Mouse (Mus musculus) limb, embryonic 14.5 days (tissue): ENCODE data around the gene Dst. TPM values are rescaled to one million over a fixed set of nuclear protein-coding genes. Genes with fewer than 3 reads are reported as not detected.
"Not testable (repeated sequence)": the region's sequence is repeated elsewhere in the genome, so short reads cannot be mapped to it uniquely, and the experiment has no call there.

Experiments
- ATAC-seq: fragments of 200-750 bp; cut with Nextera tagmentation; 2 replicates; pipeline ENCODE4 v1.8.0; 2017; ENCODE audit warnings: low read depth, moderate number of reproducible peaks, moderate TSS enrichment; ENCODE audit not compliant: low FRiP score
- DNase-seq: peaks from one replicate; pipeline ENCODE4 v3.0.0-alpha.2; 2015; ENCODE audit warnings: low spot score
- H3K27ac ChIP-seq: fragments of 300-500 bp; sonication (generic); replicated peaks from 2 replicates; pipeline ENCODE4 v1.5.1; 2014; ENCODE audit warnings: low read depth, mild to moderate bottlenecking, low read length, moderate library complexity, mixed read lengths
- H3K27me3 ChIP-seq: fragments of 300-500 bp; sonication (generic); 2 replicates; pipeline ENCODE4 v1.6.1; 2014; ENCODE audit warnings: low read length, mixed read lengths; ENCODE audit not compliant: control insufficient read depth, insufficient read depth
- H3K36me3 ChIP-seq: fragments of 300-500 bp; sonication (generic); 2 replicates; pipeline ENCODE4 v1.6.1; 2014; ENCODE audit warnings: mild to moderate bottlenecking, low read length, moderate library complexity, mixed read lengths; ENCODE audit not compliant: control insufficient read depth, insufficient read depth
- H3K4me1 ChIP-seq: fragments of 300-500 bp; sonication (generic); 2 replicates; pipeline ENCODE4 v1.6.1; 2014; ENCODE audit warnings: antibody characterized with exemption, low read length, mixed read lengths; ENCODE audit not compliant: control insufficient read depth, insufficient read depth
- H3K4me2 ChIP-seq: fragments of 300-500 bp; sonication (generic); replicated peaks from 2 replicates; pipeline ENCODE4 v1.6.1; 2014; ENCODE audit warnings: low read depth, mild to moderate bottlenecking, low read length, moderate library complexity; ENCODE audit not compliant: severe bottlenecking
- H3K4me3 ChIP-seq: fragments of 300-500 bp; sonication (generic); replicated peaks from 2 replicates; pipeline ENCODE4 v1.5.1; 2014; ENCODE audit warnings: low read length
- H3K9ac ChIP-seq: fragments of 300-500 bp; sonication (generic); 2 replicates; pipeline ENCODE4 v1.6.1; 2014; ENCODE audit warnings: mild to moderate bottlenecking, low read depth, low read length, moderate library complexity; ENCODE audit not compliant: severe bottlenecking
- H3K9me3 ChIP-seq: fragments of 300-500 bp; sonication (generic); 2 replicates; pipeline ENCODE4 v1.6.1; 2016; ENCODE audit warnings: low read length; ENCODE audit not compliant: control insufficient read depth
- POLR2A ChIP-seq: fragments of 200-500 bp; IDR thresholded peaks from 2 replicates; pipeline ENCODE4 v1.8.0; 2012; ENCODE audit warnings: inconsistent platforms, mild to moderate bottlenecking, moderate library complexity, borderline replicate concordance; ENCODE audit not compliant: insufficient read depth, insufficient read length; ENCODE audit errors: extremely low read depth
- WGBS: fragments of 180-500 bp; shearing (Covaris S2); extraction: QIAGEN DNeasy Blood & Tissue Kit; methylation state at CpG from one replicate; pipeline ENCODE4 v1.1.7; 2014; 5-methylcytosine and 5-hydroxymethylcytosine counted together
- polyA plus RNA-seq, 2 experiments: library from polyadenylated mRNA; depleted of rRNA in 1 of 2; stranded (reverse) in 1 of 2; unstranded in 1 of 2; fragments of >200 nt; fragmentation: Nextera tagmentation in 1 of 2; extraction: Ambion mirVana in 1 of 2; gene quantifications; 2 replicates each; pipeline versions ENCODE4 v1.2.1 to v1.2.3; 2012 to 2014

The Dst gene
- polyA plus RNA-seq, 2 experiments, result 34.9 to 42.5 TPM

DNA sequence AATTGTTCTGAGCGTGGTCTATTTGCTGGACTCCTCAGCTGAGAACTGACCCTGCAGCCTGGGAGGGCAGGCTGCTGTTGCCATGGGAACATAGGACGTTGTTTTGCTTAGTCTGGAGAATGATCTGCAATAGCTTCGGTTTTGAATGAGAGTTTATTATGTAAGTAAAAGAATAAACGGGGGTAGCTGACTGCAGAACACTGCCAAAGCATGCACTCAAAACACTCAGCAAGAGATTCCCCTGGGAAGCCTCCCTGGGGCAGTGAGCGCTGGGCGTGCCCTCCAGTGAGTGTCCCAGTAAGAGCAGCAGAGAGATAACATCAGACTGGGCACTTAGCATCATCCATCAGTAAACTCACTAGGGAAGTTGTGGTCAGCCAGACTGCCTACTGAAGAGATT, 152.4 kb downstream of the Dst start:
- no peaks in the 10 kb centered on the region for H3K9me3 ChIP-seq
- 17% methylated on average over 6 of the region's 6 CpGs for WGBS
- no peak overlapping the region for H3K4me3 ChIP-seq
- no peak overlapping the region for H3K9ac ChIP-seq
- no peak for TF ChIP-seq POLR2A
- peaks cover 14% of the 10 kb centered on the region for H3K4me1 ChIP-seq
- no peaks in the 10 kb centered on the region for H3K36me3 ChIP-seq
- H3K27me3 ChIP-seq, result no peaks in the 10 kb centered on the region
- ATAC-seq (no peak), DNase-seq (no peak)
- no peak overlapping the region for H3K27ac ChIP-seq
- no peak overlapping the region for H3K4me2 ChIP-seq

DNA sequence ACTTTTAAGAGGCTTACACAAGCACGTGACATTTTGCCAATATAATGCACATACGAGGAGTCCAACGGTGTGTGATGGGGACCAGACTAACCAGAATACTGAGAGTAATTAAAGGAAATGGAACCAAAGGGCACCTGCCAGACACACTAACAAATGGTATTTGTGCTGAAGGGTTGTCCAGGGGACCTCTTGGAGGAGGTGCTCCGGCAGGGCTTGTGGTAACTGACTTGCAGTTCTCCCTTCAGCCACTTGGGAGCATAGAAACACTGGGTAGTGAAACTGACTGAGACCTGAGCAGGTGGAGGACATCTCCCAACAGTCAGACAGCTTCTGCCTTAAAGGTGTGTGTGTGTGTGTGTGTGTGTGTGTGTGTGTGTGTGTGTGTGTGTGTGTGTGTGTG, 153.1 kb downstream of the Dst start:
- Histone ChIP-seq H3K4me1 (peaks cover 14% of the 10 kb centered on the region), H3K36me3 (no peaks in the 10 kb centered on the region), H3K4me3 (no peak overlapping the region), H3K27ac (no peak overlapping the region), H3K27me3 (no peaks in the 10 kb centered on the region), H3K9ac (no peak overlapping the region), H3K9me3 (no peaks in the 10 kb centered on the region), H3K4me2 (no peak overlapping the region)
- no peak for TF ChIP-seq POLR2A
- WGBS, result 14% methylated on average over 4 of the region's 4 CpGs
- DNase-seq (peak; percentile 48), ATAC-seq (peak; percentile 39; the same call in 1 of the 2 replicates)

GRCm38 (mm10) chr1:34061860-34062259, 153.8 kb downstream of the Dst start:
- ATAC-seq, result no peak
- DNase-seq, result no peak
- no peaks in the 10 kb centered on the region for H3K9me3 ChIP-seq

DNA sequence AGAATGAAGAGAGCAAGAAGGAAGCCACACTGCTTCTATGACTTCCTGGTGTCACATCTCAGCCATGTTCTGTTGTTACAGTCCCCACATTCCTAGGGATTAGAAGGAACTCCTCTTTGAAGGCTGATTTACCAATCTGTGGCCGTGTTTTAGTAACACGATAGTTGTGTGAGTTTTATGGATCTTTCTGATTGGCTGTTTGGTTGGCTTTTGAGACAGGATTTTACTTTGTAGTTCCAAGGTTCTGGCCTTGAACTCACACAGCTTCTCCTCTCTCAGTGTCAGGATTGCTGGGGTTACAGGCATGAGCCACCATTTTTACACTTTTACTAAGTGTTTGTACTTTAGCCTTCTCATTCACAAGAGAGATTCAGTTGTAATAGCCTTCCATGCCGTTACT, 155.9 kb downstream of the Dst start:
- Histone ChIP-seq H3K4me1 (peaks cover 14% of the 10 kb centered on the region), H3K4me3 (no peak overlapping the region), H3K27me3 (no peaks in the 10 kb centered on the region), H3K9me3 (no peaks in the 10 kb centered on the region), H3K27ac (no peak overlapping the region), H3K9ac (no peak overlapping the region), H3K36me3 (no peaks in the 10 kb centered on the region), H3K4me2 (no peak overlapping the region)
- 38% methylated on average over 3 of the region's 3 CpGs for WGBS
- no peak for TF ChIP-seq POLR2A
- ATAC-seq, result no peak
- DNase-seq, result no peak

More at GRCm38 (mm10) chr1:34061860-34062259, 153.8 kb downstream of the Dst start:
- Histone ChIP-seq H3K27me3 (no peaks in the 10 kb centered on the region), H3K4me2 (no peak overlapping the region), H3K4me3 (no peak overlapping the region), H3K36me3 (no peaks in the 10 kb centered on the region), H3K9ac (no peak overlapping the region), H3K4me1 (peaks cover 14% of the 10 kb centered on the region), H3K27ac (no peak overlapping the region)
- WGBS, result 59% methylated on average over 1 of the region's 1 CpGs
- no peak for TF ChIP-seq POLR2A

- Histone ChIP-seq H3K9me3 (no peaks in the 10 kb centered on the region), H3K4me3 (no peak overlapping the region), H3K4me2 (no peak overlapping the region), H3K27me3 (no peaks in the 10 kb centered on the region), H3K36me3 (no peaks in the 10 kb centered on the region), H3K4me1 (peaks cover 10% of the 10 kb centered on the region), H3K9ac (no peak overlapping the region), H3K27ac (no peak overlapping the region)
- ATAC-seq (no peak), DNase-seq (no peak)
- no peak for TF ChIP-seq POLR2A
- WGBS, result 79% methylated on average over 5 of the region's 5 CpGs
These were observed 157.6 kb downstream of the Dst start for GRCm38 (mm10) chr1:34065551-34066048.

DNA sequence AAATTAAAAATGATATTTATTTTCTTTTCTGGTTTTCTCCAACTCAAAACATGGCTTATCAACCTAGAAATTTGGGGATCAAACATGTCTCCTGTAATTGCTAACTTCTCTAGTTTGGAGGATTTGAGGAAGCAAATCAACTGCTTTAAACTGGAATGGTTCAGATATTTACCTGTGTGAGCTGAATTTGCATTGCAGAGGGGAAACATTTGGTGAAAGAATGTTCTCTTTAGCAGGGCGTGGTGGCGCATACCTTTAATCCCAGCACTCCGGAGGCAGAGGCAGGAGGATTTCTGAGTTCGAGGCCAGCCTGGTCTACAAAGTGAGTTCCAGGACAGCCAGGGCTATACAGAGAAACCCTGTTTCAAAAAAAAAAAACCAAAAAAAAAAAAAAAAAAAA, 158.4 kb downstream of the Dst start:
- H3K9ac ChIP-seq, H3K9me3 ChIP-seq, H3K4me1 ChIP-seq, H3K4me3 ChIP-seq, H3K36me3 ChIP-seq, DNase-seq, H3K27me3 ChIP-seq, H3K27ac ChIP-seq, ATAC-seq, H3K4me2 ChIP-seq: not testable (repeated sequence)
- 94% methylated on average over 4 of the region's 4 CpGs for WGBS
